Mouse (Mus musculus): ENCODE results near the gene Nckap5. TPM values are rescaled to one million over a fixed set of nuclear protein-coding genes. Genes with fewer than 3 reads are reported as not detected.

The Nckap5 gene
- total and polyA plus RNA-seq, 3 experiments: not detected

GRCm38 (mm10) chr1:126731691-126732090 is 98.9 kb downstream of the Nckap5 start:
- Histone ChIP-seq H3K4me3 (ENCODE audit: control insufficient read depth in 1 of 2, insufficient read depth in 1 of 2, low read depth in 2 of 2, low read length in 2 of 2) (no peak overlapping the region), H3K79me2 (ENCODE audit: control insufficient read depth, insufficient read depth, low read length, poor library complexity) (no peaks in the 10 kb centered on the region)
- TF ChIP-seq TCF12 (IDR thresholded peaks at IDR 0.05; ENCODE audit: low read depth, low read length) (no peak), CTCF (IDR thresholded peaks at IDR 0.05 in 2 of 3, conservative IDR thresholded peaks at IDR 0.05 in 1 of 3; ENCODE audit: control insufficient read depth in 1 of 3, insufficient read depth in 1 of 3, low read depth in 2 of 3, low read length in 3 of 3, poor library complexity in 1 of 3, severe bottlenecking in 1 of 3) (no peak), BHLHE40 (IDR thresholded peaks at IDR 0.05; ENCODE audit: borderline replicate concordance, low read depth, low read length) (no peak), GATA1 (IDR thresholded peaks at IDR 0.05; ENCODE audit: low read depth, low read length) (no peak), USF1 (IDR thresholded peaks at IDR 0.05; ENCODE audit: low read depth, low read length) (no peak), POLR2AphosphoS2 (IDR thresholded peaks at IDR 0.05; ENCODE audit: low read length) (no peak), NELFE (IDR thresholded peaks at IDR 0.05; ENCODE audit: low read depth, low read length) (no peak), MEF2A (IDR thresholded peaks at IDR 0.05; ENCODE audit: extremely low read depth, insufficient replicate concordance, low read depth, low read length, poor library complexity, severe bottlenecking) (no peak), UBTF (IDR thresholded peaks at IDR 0.05; ENCODE audit: borderline replicate concordance, insufficient read depth, low read depth, low read length) (no peak)

GRCm38 (mm10) chr1:126726400-126727055 is 104.1 kb downstream of the Nckap5 start:
- H3K4me1 ChIP-seq (ENCODE audit: control insufficient read depth in 1 of 2, insufficient read depth in 2 of 2, low read length in 2 of 2): no peaks in the 10 kb centered on the region
- no peak overlapping the region for H3K9ac ChIP-seq (ENCODE audit: control insufficient read depth, low read depth, low read length, poor library complexity, severe bottlenecking)
- no peak overlapping the region for H3K4me3 ChIP-seq (ENCODE audit: control insufficient read depth in 1 of 2, insufficient read depth in 1 of 2, low read depth in 2 of 2, low read length in 2 of 2)
- H3K79me2 ChIP-seq (ENCODE audit: control insufficient read depth, insufficient read depth, low read length, poor library complexity): no peaks in the 10 kb centered on the region
- H3K27ac ChIP-seq (ENCODE audit: control insufficient read depth, low read depth, low read length): no peak overlapping the region
- DNase-seq (ENCODE audit: low read depth, low spot score): no peak
- H3K27me3 ChIP-seq (ENCODE audit: control insufficient read depth in 1 of 2, insufficient read depth in 2 of 2, low read length in 2 of 2): no peaks in the 10 kb centered on the region
- H3K9me3 ChIP-seq (replicated peaks; ENCODE audit: insufficient read depth, low read length): no peaks in the 10 kb centered on the region
- H3K36me3 ChIP-seq (ENCODE audit: control insufficient read depth in 1 of 2, insufficient read depth in 2 of 2, low read length in 2 of 2): no peaks in the 10 kb centered on the region
- TF ChIP-seq NRF1 (IDR thresholded peaks at IDR 0.05; ENCODE audit: insufficient read depth, low read depth, low read length, poor library complexity, severe bottlenecking) (no peak), ELF1 (IDR thresholded peaks at IDR 0.05; ENCODE audit: low read depth, low read length) (no peak), MYB (IDR thresholded peaks at IDR 0.05; ENCODE audit: low read depth, low read length) (no peak), POLR2AphosphoS2 (IDR thresholded peaks at IDR 0.05; ENCODE audit: low read length) (no peak), ZC3H11A (IDR thresholded peaks at IDR 0.05; ENCODE audit: low read depth, low read length) (no peak), CHD2 (IDR thresholded peaks at IDR 0.05; ENCODE audit: low read length) (no peak), ZMIZ1 (IDR thresholded peaks at IDR 0.05; ENCODE audit: low read depth, low read length) (no peak), JUND (IDR thresholded peaks at IDR 0.05; ENCODE audit: low read depth, low read length) (no peak), MAFK (IDR thresholded peaks at IDR 0.05; ENCODE audit: borderline replicate concordance, low read depth, low read length) (no peak), BHLHE40 (IDR thresholded peaks at IDR 0.05; ENCODE audit: borderline replicate concordance, low read depth, low read length) (no peak), ETS1 (IDR thresholded peaks at IDR 0.05; ENCODE audit: low read depth, low read length) (no peak)

More at GRCm38 (mm10) chr1:126731691-126732090, 98.9 kb downstream of the Nckap5 start:
- Histone ChIP-seq H3K9me3 (replicated peaks; ENCODE audit: insufficient read depth, low read length) (no peaks in the 10 kb centered on the region), H3K36me3 (ENCODE audit: control insufficient read depth in 1 of 2, insufficient read depth in 2 of 2, low read length in 2 of 2) (no peaks in the 10 kb centered on the region), H3K27me3 (ENCODE audit: control insufficient read depth in 1 of 2, insufficient read depth in 2 of 2, low read length in 2 of 2) (no peaks in the 10 kb centered on the region; a peak in 1 of 4 replicates), H3K9ac (ENCODE audit: control insufficient read depth, low read depth, low read length, poor library complexity, severe bottlenecking) (no peak overlapping the region), H3K27ac (ENCODE audit: control insufficient read depth, low read depth, low read length) (no peak overlapping the region), H3K4me1 (ENCODE audit: control insufficient read depth in 1 of 2, insufficient read depth in 2 of 2, low read length in 2 of 2) (no peaks in the 10 kb centered on the region)
- no peak for DNase-seq (ENCODE audit: low read depth, low spot score)

Measured in MEL (cell line).